Mouse (Mus musculus) stomach, embryonic 14.5 days (tissue): ENCODE results near the gene 4930505A04Rik. TPM values are rescaled to one million over a fixed set of nuclear protein-coding genes. Genes with fewer than 3 reads are reported as not detected.

Experiments
- ATAC-seq: fragments of 200-750 bp; cut with Nextera tagmentation; 2 replicates; pipeline ENCODE4 v1.8.0; 2017; ENCODE audit warnings: low read depth, moderate TSS enrichment; ENCODE audit not compliant: insufficient number of reproducible peaks, insufficient read depth, low FRiP score
- H3K27ac ChIP-seq: fragments of 300-500 bp; sonication (generic); 2 replicates; pipeline ENCODE4 v1.5.1; 2014; ENCODE audit warnings: mild to moderate bottlenecking, low read length, moderate library complexity, mixed read lengths
- H3K27me3 ChIP-seq: fragments of 300-500 bp; sonication (generic); 2 replicates; pipeline ENCODE4 v1.6.1; 2014; ENCODE audit warnings: low read length, control low read depth, mixed read lengths; ENCODE audit not compliant: control insufficient read depth, insufficient read depth
- H3K36me3 ChIP-seq: fragments of 300-500 bp; sonication (generic); 2 replicates; pipeline ENCODE4 v1.6.1; 2014; ENCODE audit warnings: mild to moderate bottlenecking, control low read depth, low read length, moderate library complexity, mixed read lengths; ENCODE audit not compliant: control insufficient read depth, insufficient read depth
- H3K4me1 ChIP-seq: fragments of 300-500 bp; sonication (generic); 2 replicates; pipeline ENCODE4 v1.6.1; 2014; ENCODE audit warnings: low read length, control low read depth, mixed read lengths; ENCODE audit not compliant: control insufficient read depth, insufficient read depth
- H3K4me2 ChIP-seq: fragments of 300-500 bp; sonication (generic); replicated peaks from 2 replicates; pipeline ENCODE4 v1.6.1; 2014; ENCODE audit warnings: low read depth, low read length, control low read depth
- H3K4me3 ChIP-seq: fragments of 300-500 bp; sonication (generic); 2 replicates; pipeline ENCODE4 v1.5.1; 2014; ENCODE audit warnings: low read depth, low read length, control low read depth
- H3K9ac ChIP-seq: fragments of 300-500 bp; sonication (generic); replicated peaks from 2 replicates; pipeline ENCODE4 v1.6.1; 2014; ENCODE audit warnings: low read depth, mild to moderate bottlenecking, control low read depth, low read length, moderate library complexity, mixed read lengths
- H3K9me3 ChIP-seq: fragments of 300-500 bp; sonication (generic); 2 replicates; pipeline ENCODE4 v1.6.1; 2016; ENCODE audit warnings: low read depth, low read length, control low read depth; ENCODE audit not compliant: control insufficient read depth
- WGBS: fragments of 180-500 bp; shearing (Covaris S2); extraction: QIAGEN DNeasy Blood & Tissue Kit; methylation state at CpG from one replicate; pipeline ENCODE4 v1.1.7; 2014; 5-methylcytosine and 5-hydroxymethylcytosine counted together
- polyA plus RNA-seq: library from polyadenylated mRNA; unstranded; fragments of >200 nt; fragmentation: Nextera tagmentation; extraction: Ambion mirVana; gene quantifications from 2 replicates; pipeline ENCODE4 v1.2.1, GENCODE M21; 2014

The 4930505A04Rik gene
- polyA plus RNA-seq, 1 experiment from 2014 or later, result not detected

GRCm38 (mm10) chr11:30404619-30405200, 66.9 kb downstream of the 4930505A04Rik start:
- 0 out of 2 replicates have a peak, but pooled peaks have one; percentile 28 for ATAC-seq
- Histone ChIP-seq H3K4me2 (no peak overlapping the region), H3K4me3 (no peak overlapping the region), H3K4me1 (0 out of 2 replicates have a peak, but pooled peaks cover 3% of the 10 kb centered on the region), H3K27me3 (no peaks in the 10 kb centered on the region), H3K9ac (no peak overlapping the region), H3K27ac (0 out of 2 replicates have a peak overlapping the region, but pooled peaks have one; percentile 39), H3K9me3 (no peaks in the 10 kb centered on the region), H3K36me3 (no peaks in the 10 kb centered on the region)
- 33% methylated on average over 4 of the region's 4 CpGs for WGBS

- Histone ChIP-seq H3K27me3 (no peaks in the 10 kb centered on the region), H3K9me3 (no peaks in the 10 kb centered on the region), H3K9ac (no peak overlapping the region), H3K36me3 (no peaks in the 10 kb centered on the region), H3K27ac (no peak overlapping the region), H3K4me3 (no peak overlapping the region), H3K4me1 (no peaks in the 10 kb centered on the region), H3K4me2 (no peak overlapping the region)
- no peak for ATAC-seq
Measured at GRCm38 (mm10) chr11:30394351-30394750, 77.3 kb downstream of the 4930505A04Rik start.

DNA sequence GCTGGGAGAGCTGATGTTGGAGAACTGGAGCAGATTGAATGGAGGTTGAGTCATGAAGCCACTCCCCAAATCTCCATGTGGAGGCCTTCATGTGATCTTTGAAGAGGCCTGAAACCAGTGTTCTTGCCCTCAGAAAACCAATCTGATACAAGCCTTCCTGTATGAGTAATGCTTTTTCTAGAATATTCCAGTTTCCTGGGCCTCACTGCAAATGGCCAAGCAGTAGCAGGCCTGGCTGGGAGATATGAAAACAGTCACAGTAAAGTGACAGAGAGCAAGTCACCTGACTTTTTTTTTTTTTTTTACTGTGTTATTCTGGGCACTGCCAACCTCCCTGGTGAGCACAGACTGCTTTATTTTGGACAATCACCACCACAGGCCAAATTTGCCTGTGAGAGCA, 88.6 kb downstream of the 4930505A04Rik start:
- no peaks in the 10 kb centered on the region for H3K27me3 ChIP-seq
- no peaks in the 10 kb centered on the region for H3K9me3 ChIP-seq
- no peaks in the 10 kb centered on the region for H3K36me3 ChIP-seq
- no peak overlapping the region for H3K4me2 ChIP-seq
- H3K9ac ChIP-seq, result no peak overlapping the region
- no peak overlapping the region for H3K4me3 ChIP-seq
- H3K4me1 ChIP-seq, result no peaks in the 10 kb centered on the region
- no peak for ATAC-seq
- no peak overlapping the region for H3K27ac ChIP-seq

Other genes starting within 250 kb of the 4930505A04Rik start
- 136 and 137 TPM in 2 replicates for gene Sptbn1, start 203.7 kb downstream of the 4930505A04Rik start, polyA plus RNA-seq
- 14.4 and 15.2 TPM in 2 replicates for gene Acyp2, start 177.8 kb upstream of the 4930505A04Rik start, polyA plus RNA-seq